Mouse (Mus musculus) granulocyte monocyte progenitor cell, adult 5-6 weeks (primary cell): ENCODE results near the gene Ovol3. TPM values are rescaled to one million over a fixed set of nuclear protein-coding genes. Genes with fewer than 3 reads are reported as not detected.
"Not testable (repeated sequence)": the region's sequence is repeated elsewhere in the genome, so short reads cannot be mapped to it uniquely, and the experiment has no call there.

Experiments used
- ATAC-seq: replicated peaks from 2 replicates; pipeline ENCODE4 v1.8.0; 2016; ENCODE audit warnings: mild to moderate bottlenecking, moderate TSS enrichment, inconsistent platforms; ENCODE audit not compliant: poor library complexity, severe bottlenecking
- total RNA-seq, 2 experiments: library from RNA; stranded (forward) in 1 of 2; stranded (reverse) in 1 of 2; fragments of 200-712, 200-1000 nt in 1 of 2; fragments of >200 nt in 1 of 2; fragmentation: Nextera tagmentation in 1 of 2; gene quantifications; 2 replicates each; pipeline ENCODE4 v1.2.3; 2014 to 2017

The Ovol3 gene
- total RNA-seq, 2 experiments from 2014 or later: not detected

GRCm38 (mm10) chr7:30231669-30232454 is 3.7 kb downstream of the Ovol3 start, which contains the start of the genes Polr2i and Tbcb:
Polr2i (plus strand) TSS chr7:30231948.
Tbcb (minus strand) TSS chr7:30232272.
- peak; percentile 94 for ATAC-seq

DNA sequence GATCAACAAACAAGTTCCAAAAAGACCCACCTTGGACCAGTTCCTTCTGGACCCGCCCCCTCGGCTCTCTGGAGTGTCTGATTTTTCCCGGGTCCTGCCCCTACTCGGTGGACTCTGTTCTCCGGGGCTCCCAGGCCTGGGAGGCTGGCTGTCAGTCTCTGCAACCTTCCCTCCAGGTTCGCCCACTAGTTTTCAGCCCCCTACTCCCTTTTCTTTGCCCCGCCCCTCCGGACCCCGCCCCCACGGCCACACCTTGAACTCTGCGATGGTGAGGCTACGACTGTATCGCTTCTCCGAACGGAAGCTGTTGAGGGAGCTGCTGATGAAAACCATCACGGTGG is 4.2 kb downstream of the Ovol3 start:
- no peak for ATAC-seq

GRCm38 (mm10) chr7:30224206-30224605 is 11.3 kb downstream of the Ovol3 start:
- ATAC-seq: no peak

DNA sequence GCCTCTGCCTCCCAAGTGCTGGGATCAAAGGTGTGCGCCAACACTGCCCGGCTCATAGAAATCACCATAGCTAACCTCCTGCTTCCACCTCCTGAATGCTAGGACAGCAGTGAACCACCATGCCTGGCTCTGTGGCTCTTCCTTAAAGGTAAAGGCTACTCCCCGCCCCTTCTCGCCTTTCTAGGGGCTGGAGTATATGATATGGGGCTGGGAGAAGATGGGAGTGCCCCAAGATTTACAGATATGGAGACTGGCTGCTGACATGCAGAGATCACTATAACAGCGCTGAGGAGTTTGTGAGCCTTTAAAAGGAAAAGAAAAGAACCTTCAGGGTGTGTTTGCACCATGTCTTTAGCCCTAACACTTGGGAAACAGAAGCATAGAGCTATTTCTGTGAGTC is 13.3 kb downstream of the Ovol3 start:
- ATAC-seq: no peak

DNA sequence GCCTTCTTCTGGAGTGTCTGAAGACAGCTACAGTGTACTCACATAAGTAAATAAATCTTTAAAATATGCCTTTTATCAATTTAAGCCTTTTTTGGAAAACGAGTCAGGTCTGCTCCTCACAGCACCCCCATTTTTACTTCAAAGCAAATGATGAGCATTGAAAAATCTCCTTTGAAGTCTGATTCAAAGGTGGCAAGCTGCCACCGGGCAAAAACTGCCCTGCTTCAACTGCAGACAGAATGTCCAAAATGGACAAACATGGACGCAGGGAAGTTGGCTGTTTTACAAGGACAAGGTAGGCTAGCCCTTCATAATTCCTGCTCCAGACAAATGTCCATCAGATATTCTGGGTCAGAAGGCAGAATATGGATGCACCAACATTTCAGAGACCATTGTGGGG is 14.1 kb downstream of the Ovol3 start:
- no peak for ATAC-seq

DNA sequence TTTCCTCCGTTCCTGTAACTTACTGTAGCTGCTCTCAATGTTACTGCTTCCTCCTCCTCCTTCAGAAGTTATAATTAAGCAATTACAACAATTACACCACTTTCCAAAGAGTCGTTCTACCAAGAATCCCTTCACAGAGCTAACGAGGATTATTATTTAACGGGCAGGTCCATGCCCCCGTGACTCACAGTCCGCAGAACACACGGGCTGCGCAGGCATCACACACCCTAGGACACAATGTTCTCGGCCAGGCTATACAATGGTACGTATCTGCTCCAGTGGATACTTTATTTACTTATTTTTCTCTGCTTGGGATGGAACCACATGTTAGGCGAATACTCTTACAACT is 15.5 kb downstream of the Ovol3 start:
- ATAC-seq: no peak; the same call in 1 of the 2 replicates

DNA sequence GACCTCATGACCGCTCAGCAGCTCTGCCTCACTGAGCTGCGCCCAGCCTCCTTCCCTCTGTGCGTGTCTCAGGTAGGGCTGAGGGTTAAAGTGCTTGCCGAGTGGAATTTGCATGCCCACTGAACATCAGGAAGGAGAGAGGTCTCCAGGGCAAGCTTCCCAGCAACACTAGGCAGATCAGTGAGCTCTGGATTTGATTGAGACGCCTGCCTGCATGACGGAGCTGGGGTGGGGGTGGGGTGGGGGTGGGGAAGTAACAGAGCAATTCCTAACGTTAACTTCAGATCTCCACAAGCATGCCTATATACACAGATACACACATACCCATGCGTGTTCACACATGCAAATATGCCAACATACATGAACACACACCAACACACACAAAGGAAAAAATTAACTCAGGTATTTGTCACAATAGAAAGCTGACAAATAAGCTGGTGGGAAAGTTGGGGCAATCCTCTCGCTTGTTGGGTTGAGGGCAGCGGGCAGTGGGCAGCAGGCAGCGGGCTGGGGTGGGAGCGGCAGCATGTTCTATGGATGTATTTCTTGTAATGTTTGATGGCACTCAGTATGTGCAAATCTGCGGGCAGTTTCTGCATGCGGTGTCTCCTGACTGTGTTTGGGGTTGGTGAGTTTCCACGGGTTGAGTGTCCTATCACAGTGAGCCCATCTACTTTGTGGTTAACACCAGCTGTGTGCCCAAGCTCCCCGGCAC is 16.1 kb downstream of the Ovol3 start:
- ATAC-seq: peak; percentile 91

DNA sequence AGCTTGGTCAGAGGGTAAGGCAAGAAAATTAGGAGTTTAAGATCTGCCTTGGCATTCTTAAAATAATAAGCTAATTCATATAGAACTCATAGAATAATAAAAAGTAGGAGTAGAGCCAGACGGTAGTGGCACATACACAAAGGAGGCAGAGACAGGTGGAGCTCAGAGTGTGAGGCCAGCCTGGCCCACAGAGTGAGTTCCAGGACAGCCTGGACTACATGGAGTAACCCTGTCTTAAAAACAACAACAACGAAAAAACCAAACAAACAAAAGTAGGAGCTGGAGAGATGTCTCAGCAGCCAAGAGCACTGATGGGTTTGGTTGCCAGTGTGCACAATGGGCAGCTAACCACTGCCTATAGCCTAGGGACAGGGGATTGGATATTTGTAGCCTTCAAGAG is 18.2 kb downstream of the Ovol3 start:
- no peak for ATAC-seq

- ATAC-seq: peak; percentile 64
These were observed 18.8 kb downstream of the Ovol3 start for GRCm38 (mm10) chr7:30216723-30217151.

GRCm38 (mm10) chr7:30215875-30216274 is 19.6 kb downstream of the Ovol3 start:
- ATAC-seq: no peak

- ATAC-seq: no peak
These were observed 21.6 kb downstream of the Ovol3 start for GRCm38 (mm10) chr7:30213881-30214280.

- ATAC-seq: no peak
These were observed 24.5 kb downstream of the Ovol3 start for GRCm38 (mm10) chr7:30211025-30211424.

DNA sequence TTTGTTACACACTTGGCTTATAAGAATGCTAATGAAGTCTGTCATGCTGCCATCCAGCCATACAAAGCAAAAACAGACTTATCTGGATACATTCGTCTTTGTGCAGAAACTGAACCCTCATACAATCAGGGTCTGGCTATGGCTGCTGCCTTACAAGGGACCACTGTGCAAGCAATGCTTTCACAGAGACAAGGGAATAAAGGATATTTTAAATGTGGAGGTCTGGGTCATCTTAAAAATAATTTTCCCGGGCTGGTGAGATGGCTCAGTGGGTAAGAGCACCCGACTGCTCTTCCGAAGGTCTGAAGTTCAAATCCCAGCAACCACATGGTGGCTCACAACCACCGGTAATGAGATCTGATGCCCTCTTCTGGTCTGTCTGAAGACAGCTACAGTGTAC is 29.2 kb downstream of the Ovol3 start:
- not testable (repeated sequence) for ATAC-seq

GRCm38 (mm10) chr7:30205383-30205782 is 30.1 kb downstream of the Ovol3 start:
- peak; percentile 87 for ATAC-seq

DNA sequence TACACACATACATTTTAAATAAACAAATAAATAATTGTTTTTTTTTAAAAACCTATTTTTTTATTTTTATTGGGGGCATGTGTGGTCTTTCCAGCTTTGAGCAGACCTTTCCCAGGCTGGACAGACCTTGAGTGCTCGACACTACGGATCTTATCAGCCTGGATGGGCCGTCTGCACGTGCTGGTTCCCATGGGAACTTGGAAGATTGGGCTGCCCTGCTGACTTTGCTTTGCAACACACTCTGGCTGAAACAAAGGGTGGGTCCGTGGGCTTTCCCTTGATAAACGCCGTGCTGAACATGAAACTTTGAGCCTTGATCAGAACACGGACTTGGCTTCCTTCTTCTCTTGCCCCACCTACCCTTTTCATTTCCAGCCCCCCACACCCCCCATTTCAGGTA is 31.1 kb downstream of the Ovol3 start:
- no peak for ATAC-seq

DNA sequence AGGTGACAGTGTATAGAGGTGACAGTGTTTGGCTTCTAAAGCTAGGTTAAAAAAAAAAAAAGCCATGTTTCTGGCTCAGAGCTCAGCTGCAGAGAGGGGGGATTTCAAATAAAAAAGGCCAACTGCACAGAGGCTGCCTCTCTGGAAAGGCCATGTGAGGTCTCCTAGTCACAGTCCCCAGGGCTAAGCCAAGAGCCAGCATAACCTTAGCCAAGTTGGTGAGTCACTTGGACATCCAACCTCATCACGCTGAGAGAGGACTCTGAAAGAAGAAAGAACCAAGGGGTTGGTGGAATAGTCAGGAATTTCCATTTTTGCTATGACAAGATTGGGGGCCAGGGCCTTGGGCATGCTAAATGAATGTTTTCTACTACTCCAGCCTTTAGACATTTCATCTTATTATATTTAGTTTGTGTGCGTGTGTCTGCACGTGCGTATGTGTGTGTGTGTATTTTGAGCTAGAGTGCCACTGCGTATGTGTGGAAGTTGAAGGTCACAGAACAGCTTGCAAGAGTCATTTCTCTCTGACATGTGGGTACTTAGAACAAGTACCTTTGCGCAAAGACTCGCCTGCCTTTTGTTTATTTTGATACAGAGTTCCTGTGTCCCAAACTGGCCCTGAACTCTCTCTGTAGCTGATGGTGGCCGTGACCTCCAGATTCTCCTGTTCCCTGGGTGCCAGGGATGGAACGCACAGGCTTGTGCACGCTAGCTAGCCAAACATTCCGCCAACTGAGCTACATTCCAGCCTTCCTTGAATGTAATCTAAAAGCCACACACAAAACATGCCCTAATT is 32.4 kb downstream of the Ovol3 start:
- no peak for ATAC-seq

GRCm38 (mm10) chr7:30200661-30201060 is 34.9 kb downstream of the Ovol3 start:
- ATAC-seq: not testable (repeated sequence)

DNA sequence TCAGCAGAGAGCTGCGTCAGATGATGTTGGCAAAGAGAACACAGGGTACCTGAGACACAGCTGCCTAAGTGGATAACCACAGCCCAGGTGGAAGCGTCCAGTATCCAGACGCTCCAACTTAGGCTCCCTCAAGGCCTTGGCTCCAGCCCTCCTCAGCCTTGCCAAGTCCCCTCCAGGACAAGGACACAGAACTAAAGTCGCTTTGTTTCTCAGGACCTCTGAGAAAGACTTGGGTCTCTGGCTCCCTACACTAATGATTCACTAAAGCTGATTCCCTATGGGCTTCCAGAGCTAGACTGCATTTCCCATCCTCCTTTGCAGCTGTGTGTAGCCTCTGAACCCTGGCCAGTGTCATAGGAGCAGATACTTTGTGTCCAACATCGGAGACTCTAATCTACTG is 35.3 kb downstream of the Ovol3 start:
- ATAC-seq: no peak

GRCm38 (mm10) chr7:30199498-30200139 is 35.9 kb downstream of the Ovol3 start:
- no peak for ATAC-seq

DNA sequence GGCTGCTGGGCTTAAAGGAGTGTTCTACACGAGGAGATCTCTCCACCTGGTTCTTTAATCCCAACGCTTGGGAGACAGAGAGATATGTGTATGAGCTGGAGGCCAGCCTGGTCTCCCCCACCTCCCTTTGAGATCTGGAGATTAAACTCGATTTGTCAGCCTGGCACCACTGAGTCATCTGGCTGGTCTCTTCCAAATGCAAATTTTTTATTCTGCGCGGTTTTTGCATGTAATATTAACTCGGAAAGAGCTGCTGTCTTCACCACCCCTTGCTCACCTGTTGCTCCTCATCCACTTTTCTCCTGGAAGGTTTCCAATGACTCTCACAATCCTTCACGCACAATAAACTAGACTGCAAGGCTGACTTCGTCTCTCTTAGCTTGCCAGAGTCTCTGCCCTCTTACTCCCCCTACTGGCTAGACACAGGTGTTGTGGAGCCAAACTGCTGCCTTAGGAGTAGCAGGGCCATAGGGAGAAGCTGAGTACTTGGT is 37.0 kb downstream of the Ovol3 start, which contains the start of gene Capns1:
TSS of gene Capns1 (minus strand) at position 331 of the 491 bp plus-strand sequence.
- peak; percentile 62 for ATAC-seq
